Mouse (Mus musculus) cerebellum, postnatal 10 days (tissue): ENCODE data around the gene Gfpt2.
"Not testable (repeated sequence)": the region's sequence is repeated elsewhere in the genome, so short reads cannot be mapped to it uniquely, and the experiment has no call there.

Source experiments
- DNase-seq, 2 experiments: peaks; one replicate each; pipeline ENCODE4 v3.0.0; 2021; ENCODE audit warnings: mixed read lengths in 2 of 2

Gfpt2 gene

GRCm38 (mm10) chr11:49794342-49795144 is 565 bp downstream of the Gfpt2 start:
- DNase-seq = peak in 1 of 2 experiments; percentile 26

DNA sequence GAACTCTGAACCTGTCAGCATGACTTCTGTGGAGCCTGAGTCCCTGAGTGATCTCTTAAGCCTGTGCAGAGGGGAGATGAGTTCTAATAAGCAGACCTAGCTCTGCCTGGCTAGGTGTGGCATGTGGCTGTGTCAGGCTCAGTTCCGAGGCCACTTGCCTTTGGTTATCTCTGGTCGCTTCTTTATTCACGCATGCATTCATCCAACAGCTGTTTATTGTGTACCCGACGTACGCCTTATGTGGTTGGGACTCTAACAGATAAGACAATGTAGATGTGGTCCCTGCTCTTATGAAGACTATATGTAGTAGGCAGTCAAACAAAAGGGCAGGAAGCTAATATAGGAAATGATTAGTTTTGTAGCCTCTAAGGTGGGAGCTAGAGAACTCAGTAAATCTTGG is 5.0 kb downstream of the Gfpt2 start:
- DNase-seq = no peak

DNA sequence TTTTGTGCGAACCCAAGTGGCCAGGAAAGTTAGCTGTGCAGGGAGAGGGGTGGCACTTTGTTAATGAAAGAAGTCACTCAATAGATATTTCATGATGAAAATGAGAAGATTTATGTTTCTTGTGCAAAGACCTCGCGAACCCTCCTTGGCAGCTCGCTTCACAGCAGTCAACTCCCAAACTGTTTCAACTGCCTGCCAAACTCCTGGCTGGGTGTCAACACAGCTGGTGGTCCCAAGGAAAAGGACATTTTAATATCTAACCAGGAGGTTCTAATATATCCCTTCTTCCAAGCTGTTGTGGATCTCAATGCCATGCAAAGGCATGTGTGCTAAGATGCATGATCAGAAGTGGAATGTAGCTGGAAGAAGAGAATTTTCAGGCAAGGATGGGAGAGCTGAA is 7.5 kb downstream of the Gfpt2 start:
- DNase-seq = peak; percentile 74 to 82

- DNase-seq = no peak
Observed at GRCm38 (mm10) chr11:49803801-49804200, 9.8 kb downstream of the Gfpt2 start.

- no peak for DNase-seq
Observed at GRCm38 (mm10) chr11:49806218-49806617, 12.2 kb downstream of the Gfpt2 start.

DNA sequence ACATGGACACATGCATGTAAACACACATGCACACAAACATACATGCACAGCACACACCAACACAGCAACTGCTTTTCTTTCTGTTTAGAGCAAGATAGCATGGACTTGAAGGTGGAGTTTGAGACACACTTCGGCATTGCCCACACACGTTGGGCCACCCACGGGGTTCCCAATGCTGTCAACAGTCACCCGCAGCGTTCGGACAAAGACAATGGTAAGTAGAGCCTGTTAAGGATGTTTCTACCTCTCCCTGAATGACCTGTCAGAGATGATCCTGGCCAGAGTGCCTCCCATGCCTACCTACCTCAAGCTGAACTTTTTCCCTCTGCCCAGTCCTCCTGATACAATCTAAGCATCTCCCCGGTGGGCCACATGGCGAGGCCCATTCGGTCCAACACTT is 15.0 kb downstream of the Gfpt2 start:
- DNase-seq = no peak

- DNase-seq = not testable (repeated sequence)
Observed at GRCm38 (mm10) chr11:49810696-49811095, 16.7 kb downstream of the Gfpt2 start.

- DNase-seq = no peak
Observed at GRCm38 (mm10) chr11:49811099-49811541, 17.1 kb downstream of the Gfpt2 start.

GRCm38 (mm10) chr11:49811879-49812278 is 17.9 kb downstream of the Gfpt2 start:
- no peak for DNase-seq

GRCm38 (mm10) chr11:49818869-49819566 is 25.0 kb downstream of the Gfpt2 start:
- no peak for DNase-seq

GRCm38 (mm10) chr11:49819676-49820075 is 25.7 kb downstream of the Gfpt2 start:
- DNase-seq = peak; percentile 28 to 29

DNA sequence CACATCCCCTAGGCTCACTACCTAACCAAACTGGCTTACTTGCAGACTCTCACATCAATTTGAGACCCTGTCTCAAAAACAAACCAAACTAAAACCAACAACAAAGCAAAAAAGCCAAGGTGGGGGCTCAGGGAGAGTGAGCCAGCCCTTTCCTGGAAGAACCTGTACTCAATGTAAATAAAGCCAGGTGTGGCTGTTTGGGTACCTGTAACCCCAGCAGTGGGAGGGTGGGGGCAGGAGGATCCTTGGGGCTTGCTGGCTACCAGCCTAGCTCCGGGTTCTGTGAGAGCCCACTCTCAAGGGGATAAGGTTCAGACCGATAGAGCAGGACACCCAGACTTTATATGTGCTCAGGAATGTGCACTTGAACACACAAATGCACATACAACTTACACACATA is 26.9 kb downstream of the Gfpt2 start:
- DNase-seq = no peak

DNA sequence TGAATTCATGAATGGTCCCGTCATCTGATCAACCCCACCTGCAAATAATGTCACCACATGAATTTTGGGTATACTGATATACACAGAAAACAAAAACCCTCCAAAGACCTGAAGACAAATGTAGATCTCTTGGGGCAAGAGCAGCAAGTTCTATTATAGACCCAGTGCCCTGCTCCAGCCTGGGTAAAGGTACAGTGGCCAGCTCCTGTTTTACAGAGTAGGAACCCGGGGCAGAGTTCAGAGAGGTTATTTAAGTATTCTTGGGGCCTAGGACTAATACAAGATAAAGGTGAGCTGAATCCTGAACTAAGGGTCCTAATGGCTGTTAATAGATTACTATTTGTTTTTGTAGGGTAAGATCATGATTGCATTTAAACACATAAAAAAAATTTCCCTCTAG is 27.6 kb downstream of the Gfpt2 start:
- DNase-seq = no peak

- DNase-seq = no peak
Observed at GRCm38 (mm10) chr11:49822337-49822736, 28.4 kb downstream of the Gfpt2 start.

- peak; percentile 75 to 77 for DNase-seq
Observed at GRCm38 (mm10) chr11:49824896-49825295, 30.9 kb downstream of the Gfpt2 start.

GRCm38 (mm10) chr11:49827243-49827642 is 33.3 kb downstream of the Gfpt2 start:
- no peak for DNase-seq

GRCm38 (mm10) chr11:49829176-49829745 is 35.3 kb downstream of the Gfpt2 start:
- no peak for DNase-seq

GRCm38 (mm10) chr11:49831980-49832379 is 38.0 kb downstream of the Gfpt2 start:
- no peak for DNase-seq

DNA sequence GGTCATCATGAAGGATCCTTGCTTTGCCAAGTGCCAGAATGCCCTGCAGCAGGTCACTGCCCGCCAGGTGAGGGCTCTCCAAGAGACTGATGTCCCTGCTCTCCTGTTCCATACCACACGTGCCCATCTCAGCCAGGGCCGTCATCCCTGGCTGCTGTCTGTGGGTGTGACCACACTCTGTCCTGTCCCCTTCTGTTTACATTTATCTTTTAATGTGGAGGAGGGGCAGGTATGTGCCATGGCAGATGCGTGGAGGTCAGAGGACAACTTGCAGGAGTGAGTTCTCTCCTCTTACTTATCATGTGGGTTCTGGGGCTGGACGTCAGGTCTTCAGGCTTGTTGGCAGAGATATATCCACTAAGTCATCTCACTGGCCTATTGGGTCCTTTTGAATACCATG is 39.0 kb downstream of the Gfpt2 start:
- DNase-seq = no peak

DNA sequence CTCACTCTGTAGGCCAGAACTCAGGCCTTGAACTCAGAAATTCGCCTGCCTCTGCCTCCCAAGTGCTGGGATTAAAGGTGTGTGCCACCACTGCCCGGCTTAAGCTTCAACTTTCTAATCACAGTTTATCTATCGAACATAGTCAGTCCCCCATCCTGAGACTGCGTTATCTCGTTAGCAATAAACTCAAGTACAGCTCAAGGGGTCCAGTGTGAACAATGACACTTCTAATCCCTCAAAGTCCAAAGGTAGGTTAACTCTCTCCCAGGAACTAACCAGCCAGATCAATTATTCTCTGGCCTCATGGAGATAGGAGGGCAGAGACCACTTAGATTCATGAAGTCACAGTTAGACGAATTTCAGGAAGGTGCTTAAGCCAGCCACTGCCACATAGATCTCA is 40.3 kb downstream of the Gfpt2 start:
- DNase-seq = no peak

DNA sequence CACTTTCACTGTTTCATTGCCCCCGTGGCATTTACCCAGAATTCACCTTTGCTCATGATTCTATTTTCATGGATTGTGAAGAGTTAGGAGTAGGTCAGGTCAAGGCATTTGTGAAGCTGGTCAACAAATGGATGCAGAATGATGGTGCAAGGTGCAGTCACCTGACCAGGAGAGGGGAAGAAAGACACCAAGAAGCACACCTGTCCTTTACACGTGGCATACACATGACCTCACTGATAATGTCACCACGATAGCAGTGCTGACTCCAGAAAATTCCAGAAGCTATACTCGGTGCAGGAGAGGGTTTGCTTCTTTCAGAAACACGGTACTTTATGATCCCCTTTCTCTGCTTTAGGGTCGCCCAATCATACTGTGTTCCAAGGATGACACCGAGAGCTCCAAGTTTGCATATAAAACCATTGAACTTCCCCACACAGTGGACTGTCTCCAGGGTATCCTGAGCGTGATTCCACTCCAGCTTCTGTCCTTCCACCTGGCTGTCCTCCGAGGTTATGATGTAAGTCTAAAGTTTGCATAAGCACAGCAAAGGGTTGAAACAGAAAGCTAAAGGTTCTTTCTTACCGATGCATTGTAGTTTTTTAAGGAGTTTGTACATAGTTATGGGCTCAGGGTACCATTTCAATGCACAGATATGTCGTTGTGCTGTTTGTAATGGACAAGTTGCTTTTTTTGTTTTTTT is 41.4 kb downstream of the Gfpt2 start:
- no peak for DNase-seq

DNA sequence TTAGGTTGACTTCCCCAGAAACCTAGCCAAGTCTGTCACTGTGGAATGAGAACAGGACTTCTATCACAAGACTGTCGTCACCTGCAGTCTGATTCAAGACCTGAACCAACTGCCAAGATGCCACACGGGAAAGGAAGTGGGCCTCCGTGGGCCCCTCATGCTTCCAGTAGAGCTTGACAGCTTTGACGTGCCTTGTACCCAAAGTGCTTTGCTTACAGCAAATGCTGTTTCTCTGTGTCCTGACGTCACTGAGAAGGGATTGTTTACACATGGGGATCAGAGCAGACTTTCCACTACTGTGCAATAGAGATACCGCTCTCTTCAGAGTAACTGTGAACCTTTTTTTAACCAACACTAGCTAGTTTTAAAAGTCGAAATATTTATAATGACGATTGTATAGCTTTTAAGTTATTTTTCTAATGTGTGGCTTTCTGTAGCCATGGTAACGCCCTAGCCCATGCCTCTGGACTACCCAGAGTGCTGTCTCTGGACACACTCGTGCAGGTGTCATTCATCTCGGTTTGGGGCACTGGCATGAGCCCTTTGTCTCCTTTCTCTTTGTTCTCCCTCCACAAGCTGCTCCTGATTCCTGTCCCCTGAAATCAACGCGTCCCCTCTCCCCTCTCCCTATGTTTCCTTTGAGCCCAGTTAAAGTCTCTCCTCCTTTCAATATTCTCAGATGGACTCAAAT is 43.9 kb downstream of the Gfpt2 start:
- DNase-seq = no peak

DNA sequence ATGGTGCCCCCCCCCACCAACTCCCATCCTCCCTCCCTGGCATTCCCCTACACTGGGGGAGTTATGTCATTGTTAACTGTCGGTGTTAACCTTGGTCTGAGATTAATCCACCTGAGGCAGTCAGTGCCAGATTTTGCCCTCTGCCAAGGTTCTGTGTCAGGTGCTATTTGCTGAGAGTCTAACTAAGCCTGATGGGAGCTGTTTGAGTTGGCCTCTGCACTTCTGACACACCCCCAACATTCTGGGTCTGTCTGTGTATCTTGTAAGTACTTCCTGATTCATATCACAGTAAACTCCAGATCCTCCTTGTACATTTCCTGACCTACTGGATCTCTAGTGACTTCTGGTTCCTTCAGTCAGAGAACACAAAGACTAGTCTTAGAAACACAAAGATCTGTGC is 46.7 kb downstream of the Gfpt2 start:
- DNase-seq = no peak
